Mouse (Mus musculus) forebrain, embryonic 11.5 days (tissue): ENCODE measurements at regions not wholly inside any gene's neighbourhood (a gene's known extent, or its start where the extent isn't known, plus 50 kb on each side); places are given as distances from the start of the nearest gene placed in this dataset.

Experiments
- ATAC-seq: fragments of 200-750 bp; cut with Nextera tagmentation; replicated peaks from 2 replicates; pipeline ENCODE4 v1.8.0; 2017; ENCODE audit warnings: moderate TSS enrichment; ENCODE audit not compliant: low FRiP score
- DNase-seq: peaks from one replicate; pipeline ENCODE4 v3.0.0-alpha.2; 2017; ENCODE audit warnings: low spot score
- H3K27ac ChIP-seq: fragments of 300-500 bp; sonication (generic); 2 replicates; pipeline ENCODE4 v1.5.1; 2014; ENCODE audit warnings: low read depth, low read length
- H3K27me3 ChIP-seq: fragments of 300-500 bp; sonication (generic); 2 replicates; pipeline ENCODE4 v1.6.1; 2014; ENCODE audit warnings: mild to moderate bottlenecking, low read length, mixed read lengths; ENCODE audit not compliant: control insufficient read depth, insufficient read depth
- H3K36me3 ChIP-seq: fragments of 300-500 bp; sonication (generic); 2 replicates; pipeline ENCODE4 v1.6.1; 2014; ENCODE audit warnings: mild to moderate bottlenecking, low read length, moderate library complexity, mixed read lengths; ENCODE audit not compliant: control insufficient read depth, insufficient read depth
- H3K4me1 ChIP-seq: fragments of 300-500 bp; sonication (generic); replicated peaks from 2 replicates; pipeline ENCODE4 v1.6.1; 2014; ENCODE audit warnings: low read length, mixed read lengths; ENCODE audit not compliant: control insufficient read depth, insufficient read depth
- H3K4me2 ChIP-seq: fragments of 300-500 bp; sonication (generic); 2 replicates; pipeline ENCODE4 v1.6.1; 2014; ENCODE audit warnings: low read depth, mild to moderate bottlenecking, low read length, moderate library complexity, mixed read lengths; ENCODE audit not compliant: severe bottlenecking
- H3K4me3 ChIP-seq: fragments of 300-500 bp; sonication (generic); 2 replicates; pipeline ENCODE4 v1.5.1; 2014; ENCODE audit warnings: low read depth, low read length
- H3K9ac ChIP-seq: fragments of 300-500 bp; sonication (generic); 2 replicates; pipeline ENCODE4 v1.6.1; 2014; ENCODE audit warnings: low read length
- H3K9me3 ChIP-seq: fragments of 300-500 bp; sonication (generic); 2 replicates; pipeline ENCODE4 v1.6.1; 2016; ENCODE audit warnings: low read length, mixed read lengths; ENCODE audit not compliant: control insufficient read depth
- WGBS: fragments of 180-500 bp; shearing (Covaris S2); extraction: QIAGEN DNeasy Blood & Tissue Kit; methylation state at CpG from one replicate; pipeline ENCODE4 v1.1.7; 2014; 5-methylcytosine and 5-hydroxymethylcytosine counted together

GRCm38 (mm10) chr12:47466740-47467139, 648.0 kb upstream of the Nova1 start:
- Histone ChIP-seq H3K9me3 (no peaks in the 10 kb centered on the region), H3K27me3 (no peaks in the 10 kb centered on the region), H3K9ac (no peak overlapping the region), H3K4me2 (no peak overlapping the region), H3K27ac (no peak overlapping the region), H3K4me1 (no peaks in the 10 kb centered on the region), H3K36me3 (no peaks in the 10 kb centered on the region), H3K4me3 (no peak overlapping the region)
- ATAC-seq, result no peak
- 75% methylated on average over 1 of the region's 1 CpGs for WGBS
- no peak for DNase-seq

GRCm38 (mm10) chr12:47465924-47466323, 647.2 kb upstream of the Nova1 start:
- no peaks in the 10 kb centered on the region for H3K36me3 ChIP-seq
- no peak overlapping the region for H3K9ac ChIP-seq
- no peak overlapping the region for H3K4me3 ChIP-seq
- no peaks in the 10 kb centered on the region for H3K4me1 ChIP-seq
- no peak for ATAC-seq
- no peaks in the 10 kb centered on the region for H3K9me3 ChIP-seq
- H3K27ac ChIP-seq, result no peak overlapping the region
- WGBS, result 76% methylated on average over 5 of the region's 5 CpGs
- no peak overlapping the region for H3K4me2 ChIP-seq
- no peaks in the 10 kb centered on the region for H3K27me3 ChIP-seq
- no peak for DNase-seq

- DNase-seq (no peak), ATAC-seq (no peak)
- Histone ChIP-seq H3K4me1 (no peaks in the 10 kb centered on the region), H3K36me3 (no peaks in the 10 kb centered on the region), H3K27me3 (no peaks in the 10 kb centered on the region), H3K9ac (no peak overlapping the region), H3K27ac (no peak overlapping the region), H3K9me3 (no peaks in the 10 kb centered on the region), H3K4me3 (no peak overlapping the region), H3K4me2 (no peak overlapping the region)
- WGBS, result 67% methylated on average over 1 of the region's 1 CpGs
Measured at GRCm38 (mm10) chr12:47431669-47432068, 612.9 kb upstream of the Nova1 start.

GRCm38 (mm10) chr12:47412251-47412650, 593.5 kb upstream of the Nova1 start:
- Histone ChIP-seq H3K36me3 (no peaks in the 10 kb centered on the region), H3K4me1 (no peaks in the 10 kb centered on the region), H3K27me3 (no peaks in the 10 kb centered on the region), H3K9me3 (no peaks in the 10 kb centered on the region), H3K4me2 (no peak overlapping the region), H3K9ac (no peak overlapping the region), H3K4me3 (no peak overlapping the region), H3K27ac (no peak overlapping the region)
- ATAC-seq (no peak), DNase-seq (no peak)
- 89% methylated on average over 4 of the region's 4 CpGs for WGBS

- H3K4me2 ChIP-seq, result no peak overlapping the region
- no peaks in the 10 kb centered on the region for H3K27me3 ChIP-seq
- no peak for DNase-seq
- ATAC-seq, result no peak
- H3K4me1 ChIP-seq, result no peaks in the 10 kb centered on the region
- no peak overlapping the region for H3K9ac ChIP-seq
- no peaks in the 10 kb centered on the region for H3K9me3 ChIP-seq
- no peaks in the 10 kb centered on the region for H3K36me3 ChIP-seq
- 88% methylated on average over 2 of the region's 2 CpGs for WGBS
- no peak overlapping the region for H3K27ac ChIP-seq
- H3K4me3 ChIP-seq, result no peak overlapping the region
Measured at GRCm38 (mm10) chr12:47406563-47406962, 587.8 kb upstream of the Nova1 start.

- ATAC-seq (no peak), DNase-seq (no peak)
- Histone ChIP-seq H3K4me2 (no peak overlapping the region), H3K27me3 (no peaks in the 10 kb centered on the region), H3K4me3 (no peak overlapping the region), H3K36me3 (no peaks in the 10 kb centered on the region), H3K27ac (no peak overlapping the region), H3K9ac (no peak overlapping the region), H3K4me1 (no peaks in the 10 kb centered on the region), H3K9me3 (no peaks in the 10 kb centered on the region)
- WGBS, result 88% methylated on average over 2 of the region's 2 CpGs
Measured at GRCm38 (mm10) chr12:47406131-47406530, 587.4 kb upstream of the Nova1 start.

- H3K9me3 ChIP-seq, result no peaks in the 10 kb centered on the region
- no peak overlapping the region for H3K4me3 ChIP-seq
- no peaks in the 10 kb centered on the region for H3K4me1 ChIP-seq
- DNase-seq (no peak), ATAC-seq (no peak)
- no peaks in the 10 kb centered on the region for H3K27me3 ChIP-seq
- no peak overlapping the region for H3K9ac ChIP-seq
- H3K4me2 ChIP-seq, result no peak overlapping the region
- WGBS, result 89% methylated on average over 1 of the region's 1 CpGs
- no peaks in the 10 kb centered on the region for H3K36me3 ChIP-seq
- H3K27ac ChIP-seq, result no peak overlapping the region
Measured at GRCm38 (mm10) chr12:47383225-47383624, 564.5 kb upstream of the Nova1 start.

GRCm38 (mm10) chr12:47353269-47353668, 534.5 kb upstream of the Nova1 start:
- DNase-seq, result no peak
- Histone ChIP-seq H3K27ac (no peak overlapping the region), H3K9me3 (no peaks in the 10 kb centered on the region), H3K4me2 (no peak overlapping the region), H3K27me3 (no peaks in the 10 kb centered on the region), H3K4me1 (no peaks in the 10 kb centered on the region), H3K4me3 (no peak overlapping the region), H3K36me3 (no peaks in the 10 kb centered on the region), H3K9ac (no peak overlapping the region)
- WGBS, result 85% methylated on average over 2 of the region's 2 CpGs
- no peak for ATAC-seq

GRCm38 (mm10) chr12:47351229-47351628, 532.5 kb upstream of the Nova1 start:
- WGBS, result 98% methylated on average over 1 of the region's 1 CpGs
- H3K4me3 ChIP-seq, result no peak overlapping the region
- no peaks in the 10 kb centered on the region for H3K4me1 ChIP-seq
- H3K4me2 ChIP-seq, result no peak overlapping the region
- no peak overlapping the region for H3K27ac ChIP-seq
- DNase-seq, result no peak
- no peaks in the 10 kb centered on the region for H3K9me3 ChIP-seq
- no peak overlapping the region for H3K9ac ChIP-seq
- no peak for ATAC-seq
- H3K36me3 ChIP-seq, result no peaks in the 10 kb centered on the region
- H3K27me3 ChIP-seq, result no peaks in the 10 kb centered on the region
